Mouse (Mus musculus): Measurements from ENCODE around the gene Mapk13. TPM values are rescaled to one million over a fixed set of nuclear protein-coding genes. Genes with fewer than 3 reads are reported as not detected.
"Not testable (repeated sequence)": the region's sequence is repeated elsewhere in the genome, so short reads cannot be mapped to it uniquely, and the experiment has no call there.

Gene Mapk13
- polyA plus RNA-seq, 1 experiment from 2014 or later: 2.5 TPM

- no peak overlapping the region for H3K9ac ChIP-seq
- no peak overlapping the region for H3K4me2 ChIP-seq
- no peak overlapping the region for H3K27ac ChIP-seq
- H3K4me1 ChIP-seq: peaks cover 29% of the 10 kb centered on the region
- H3K27me3 ChIP-seq: no peaks in the 10 kb centered on the region
- WGBS: 87% methylated on average over 1 of the region's 1 CpGs
- ATAC-seq (ENCODE audit: low FRiP score): no peak
- no peaks in the 10 kb centered on the region for H3K9me3 ChIP-seq
- peaks cover 25% of the 10 kb centered on the region for H3K36me3 ChIP-seq (replicated peaks)
- no peak overlapping the region for H3K4me3 ChIP-seq (replicated peaks)
These were observed 34.2 kb downstream of the Mapk13 start for GRCm38 (mm10) chr17:28803316-28803715.

GRCm38 (mm10) chr17:28804973-28805372 lies 35.9 kb downstream of the Mapk13 start:
- Histone ChIP-seq H3K9me3 (no peaks in the 10 kb centered on the region), H3K4me1 (peaks cover 17% of the 10 kb centered on the region), H3K4me2 (no peak overlapping the region), H3K36me3 (replicated peaks) (peaks cover 41% of the 10 kb centered on the region), H3K4me3 (replicated peaks) (no peak overlapping the region), H3K9ac (no peak overlapping the region), H3K27ac (no peak overlapping the region), H3K27me3 (no peaks in the 10 kb centered on the region)
- no peak for ATAC-seq (ENCODE audit: low FRiP score)
- 94% methylated on average over 6 of the region's 6 CpGs for WGBS

GRCm38 (mm10) chr17:28806770-28807169 lies 37.7 kb downstream of the Mapk13 start:
- H3K9me3 ChIP-seq: no peaks in the 10 kb centered on the region
- H3K27ac ChIP-seq: no peak overlapping the region
- WGBS: 96% methylated on average over 19 of the region's 19 CpGs
- no peak overlapping the region for H3K9ac ChIP-seq
- no peak overlapping the region for H3K4me2 ChIP-seq
- H3K4me3 ChIP-seq (replicated peaks): no peak overlapping the region
- no peaks in the 10 kb centered on the region for H3K27me3 ChIP-seq
- peaks cover 57% of the 10 kb centered on the region for H3K36me3 ChIP-seq (replicated peaks)
- peaks cover 10% of the 10 kb centered on the region for H3K4me1 ChIP-seq
- ATAC-seq (ENCODE audit: low FRiP score): no peak

- Histone ChIP-seq H3K36me3 (replicated peaks) (peaks cover 75% of the 10 kb centered on the region), H3K27ac (no peak overlapping the region), H3K9me3 (no peaks in the 10 kb centered on the region), H3K4me1 (no peaks in the 10 kb centered on the region), H3K4me3 (replicated peaks) (no peak overlapping the region), H3K9ac (no peak overlapping the region), H3K27me3 (no peaks in the 10 kb centered on the region), H3K4me2 (no peak overlapping the region)
- no peak for ATAC-seq (ENCODE audit: low FRiP score)
- WGBS: 97% methylated on average over 8 of the region's 8 CpGs
These were observed 39.6 kb downstream of the Mapk13 start for GRCm38 (mm10) chr17:28808714-28809113.

- ATAC-seq (ENCODE audit: low FRiP score): no peak
- no peaks in the 10 kb centered on the region for H3K9me3 ChIP-seq
- no peak overlapping the region for H3K9ac ChIP-seq
- H3K4me1 ChIP-seq: no peaks in the 10 kb centered on the region
- no peak overlapping the region for H3K4me3 ChIP-seq (replicated peaks)
- H3K27me3 ChIP-seq: no peaks in the 10 kb centered on the region
- WGBS: 94% methylated on average over 10 of the region's 10 CpGs
- no peak overlapping the region for H3K4me2 ChIP-seq
- H3K36me3 ChIP-seq (replicated peaks): peaks cover 81% of the 10 kb centered on the region
- H3K27ac ChIP-seq: no peak overlapping the region
These were observed 40.2 kb downstream of the Mapk13 start for GRCm38 (mm10) chr17:28809175-28809831.

GRCm38 (mm10) chr17:28812345-28812744 lies 43.2 kb downstream of the Mapk13 start:
- H3K9me3 ChIP-seq: no peaks in the 10 kb centered on the region
- no peaks in the 10 kb centered on the region for H3K27me3 ChIP-seq
- H3K4me3 ChIP-seq (replicated peaks): no peak overlapping the region
- no peak for ATAC-seq (ENCODE audit: low FRiP score)
- peaks cover 90% of the 10 kb centered on the region for H3K36me3 ChIP-seq (replicated peaks)
- no peak overlapping the region for H3K4me2 ChIP-seq
- H3K27ac ChIP-seq: no peak overlapping the region
- 93% methylated on average over 10 of the region's 10 CpGs for WGBS
- H3K4me1 ChIP-seq: no peaks in the 10 kb centered on the region
- H3K9ac ChIP-seq: no peak overlapping the region

GRCm38 (mm10) chr17:28814529-28815097 lies 45.5 kb downstream of the Mapk13 start:
- Histone ChIP-seq H3K36me3 (replicated peaks) (peaks cover 93% of the 10 kb centered on the region), H3K9ac (no peak overlapping the region), H3K27me3 (no peaks in the 10 kb centered on the region), H3K9me3 (no peaks in the 10 kb centered on the region), H3K4me2 (no peak overlapping the region), H3K4me3 (replicated peaks) (no peak overlapping the region), H3K4me1 (no peaks in the 10 kb centered on the region), H3K27ac (no peak overlapping the region)
- ATAC-seq (ENCODE audit: low FRiP score): no peak
- 91% methylated on average over 18 of the region's 18 CpGs for WGBS

- peaks cover 93% of the 10 kb centered on the region for H3K36me3 ChIP-seq (replicated peaks)
- H3K4me2 ChIP-seq: no peak overlapping the region
- H3K27me3 ChIP-seq: no peaks in the 10 kb centered on the region
- H3K4me1 ChIP-seq: no peaks in the 10 kb centered on the region
- H3K9me3 ChIP-seq: no peaks in the 10 kb centered on the region
- 93% methylated on average over 10 of the region's 10 CpGs for WGBS
- ATAC-seq (ENCODE audit: low FRiP score): no peak
- no peak overlapping the region for H3K9ac ChIP-seq
- no peak overlapping the region for H3K4me3 ChIP-seq (replicated peaks)
- no peak overlapping the region for H3K27ac ChIP-seq
These were observed 46.4 kb downstream of the Mapk13 start for GRCm38 (mm10) chr17:28815384-28816004.

GRCm38 (mm10) chr17:28816326-28816725 lies 47.2 kb downstream of the Mapk13 start:
- not testable (repeated sequence) for H3K4me1 ChIP-seq; H3K9me3 ChIP-seq; H3K27me3 ChIP-seq; H3K27ac ChIP-seq; H3K9ac ChIP-seq; H3K4me3 ChIP-seq (replicated peaks); ATAC-seq (ENCODE audit: low FRiP score); H3K4me2 ChIP-seq
- peaks cover 93% of the 10 kb centered on the region for H3K36me3 ChIP-seq (replicated peaks)
- WGBS: 95% methylated on average over 10 of the region's 10 CpGs

GRCm38 (mm10) chr17:28816875-28817811 lies 48.0 kb downstream of the Mapk13 start:
- ATAC-seq (ENCODE audit: low FRiP score): no peak
- no peaks in the 10 kb centered on the region for H3K9me3 ChIP-seq
- peaks cover 96% of the 10 kb centered on the region for H3K36me3 ChIP-seq (replicated peaks)
- H3K9ac ChIP-seq: no peak overlapping the region
- no peak overlapping the region for H3K27ac ChIP-seq
- no peak overlapping the region for H3K4me2 ChIP-seq
- H3K27me3 ChIP-seq: no peaks in the 10 kb centered on the region
- WGBS: 94% methylated on average over 25 of the region's 25 CpGs
- H3K4me3 ChIP-seq (replicated peaks): no peak overlapping the region
- H3K4me1 ChIP-seq: no peaks in the 10 kb centered on the region

GRCm38 (mm10) chr17:28820189-28820588 lies 51.1 kb downstream of the Mapk13 start:
- Histone ChIP-seq H3K9me3 (no peaks in the 10 kb centered on the region), H3K27me3 (no peaks in the 10 kb centered on the region), H3K27ac (no peak overlapping the region), H3K36me3 (replicated peaks) (peaks cover 96% of the 10 kb centered on the region), H3K4me2 (no peak overlapping the region), H3K4me3 (replicated peaks) (no peak overlapping the region), H3K4me1 (no peaks in the 10 kb centered on the region), H3K9ac (no peak overlapping the region)
- no peak for ATAC-seq (ENCODE audit: low FRiP score)
- 73% methylated on average over 2 of the region's 2 CpGs for WGBS
